Mouse (Mus musculus) left cerebral cortex, adult 2 months (tissue): ENCODE data around the gene Mettl16. TPM values are rescaled to one million over a fixed set of nuclear protein-coding genes. Genes with fewer than 3 reads are reported as not detected.

ENCODE experiments used
- DNase-seq, 2 experiments: peaks; one replicate each; pipeline ENCODE4 v3.0.0; 2021 to 2022; ENCODE audit warnings: low spot score in 2 of 2, mixed read lengths in 1 of 2; ENCODE audit errors: extremely low spot score in 1 of 2
- H3K27ac ChIP-seq: fragments of 200-600 bp; 2 replicates; pipeline ENCODE4 v1.8.1; 2022
- H3K4me3 ChIP-seq: fragments of 200-600 bp; 2 replicates; pipeline ENCODE4 v1.8.1; 2022
- CTCF ChIP-seq: fragments of 200-600 bp; IDR thresholded peaks from 2 replicates; pipeline ENCODE4 v1.8.1; 2022; ENCODE audit warnings: antibody characterized with exemption, mild to moderate bottlenecking, moderate library complexity
- intact Hi-C: fragments of 180-260 bp; cut with DNase I; formaldehyde crosslinking; loops from one replicate; pipeline ENCODE4 v1.15.1; 2025
- total RNA-seq, 2 experiments: library from RNA; stranded (reverse); gene quantifications; 2 replicates each; pipeline ENCODE4 v1.2.3; 2021

Mettl16 gene
- total RNA-seq, 2 experiments from 2014 or later, result 26.0 to 27.2 TPM

- no peak for TF ChIP-seq CTCF
- H3K4me3 ChIP-seq, result no peak overlapping the region
- DNase-seq, result no peak
- intact Hi-C loops, result no loop called here
- H3K27ac ChIP-seq, result no peak overlapping the region
These were observed 56.1 kb downstream of the Mettl16 start for GRCm38 (mm10) chr11:74826702-74827101.

GRCm38 (mm10) chr11:74827791-74828403 lies 57.3 kb downstream of the Mettl16 start:
- DNase-seq, result no peak
- Histone ChIP-seq H3K4me3 (no peak overlapping the region), H3K27ac (peak overlapping the region; percentile 29)
- intact Hi-C loops, result no loop called here
- no peak for TF ChIP-seq CTCF

- intact Hi-C loops, result no loop called here
- Histone ChIP-seq H3K4me3 (no peak overlapping the region), H3K27ac (peak overlapping the region; percentile 29)
- no peak; the same call in none of the 2 replicates for TF ChIP-seq CTCF
- DNase-seq, result no peak
These were observed 57.8 kb downstream of the Mettl16 start for GRCm38 (mm10) chr11:74828404-74828931.

- Histone ChIP-seq H3K27ac (peak overlapping the region; percentile 96; the same call in 1 of the 2 replicates), H3K4me3 (peak overlapping the region; percentile 76; the same call in 1 of the 2 replicates)
- DNase-seq, result no peak
- intact Hi-C loops, result no loop called here
- no peak for TF ChIP-seq CTCF
These were observed 58.4 kb downstream of the Mettl16 start for GRCm38 (mm10) chr11:74828965-74829550.

- TF ChIP-seq CTCF, result peak; percentile 24
- DNase-seq, result peak in 1 of 2 experiments; percentile 75
- intact Hi-C loops, result loop anchor here (5.0 kb wide), 3 partner anchors 108 to 342 kb away; partner anchors contain the start of gene Pafah1b1
- H3K27ac ChIP-seq, result peak overlapping the region; percentile 96
- peak overlapping the region; percentile 76 for H3K4me3 ChIP-seq
These were observed 59.2 kb downstream of the Mettl16 start for GRCm38 (mm10) chr11:74829812-74830211.

- peak; percentile 95 to 99 for DNase-seq
- TF ChIP-seq CTCF, result no peak; the same call in none of the 2 replicates
- intact Hi-C loops, result loop anchor here (5.0 kb wide), 3 partner anchors 108 to 342 kb away; partner anchors contain the start of gene Pafah1b1
These were observed 59.9 kb downstream of the Mettl16 start, which contains the start of gene Mnt for GRCm38 (mm10) chr11:74830256-74831161. Mnt (plus strand) TSS chr11:74830920.

GRCm38 (mm10) chr11:74831191-74831605 lies 60.6 kb downstream of the Mettl16 start:
- Histone ChIP-seq H3K27ac (peak overlapping the region; percentile 96), H3K4me3 (peak overlapping the region; percentile 76)
- DNase-seq, result peak in 1 of 2 experiments; percentile 59
- TF ChIP-seq CTCF, result no peak
- intact Hi-C loops, result loop anchor here (5.0 kb wide), 3 partner anchors 109 to 341 kb away; partner anchors contain the start of gene Pafah1b1

More at GRCm38 (mm10) chr11:74830256-74831161, 59.9 kb downstream of the Mettl16 start, which contains the start of gene Mnt:
- Histone ChIP-seq H3K27ac (peak within 1 kb of the TSS; percentile 96), H3K4me3 (peak within 1 kb of the TSS; percentile 76)

DNA sequence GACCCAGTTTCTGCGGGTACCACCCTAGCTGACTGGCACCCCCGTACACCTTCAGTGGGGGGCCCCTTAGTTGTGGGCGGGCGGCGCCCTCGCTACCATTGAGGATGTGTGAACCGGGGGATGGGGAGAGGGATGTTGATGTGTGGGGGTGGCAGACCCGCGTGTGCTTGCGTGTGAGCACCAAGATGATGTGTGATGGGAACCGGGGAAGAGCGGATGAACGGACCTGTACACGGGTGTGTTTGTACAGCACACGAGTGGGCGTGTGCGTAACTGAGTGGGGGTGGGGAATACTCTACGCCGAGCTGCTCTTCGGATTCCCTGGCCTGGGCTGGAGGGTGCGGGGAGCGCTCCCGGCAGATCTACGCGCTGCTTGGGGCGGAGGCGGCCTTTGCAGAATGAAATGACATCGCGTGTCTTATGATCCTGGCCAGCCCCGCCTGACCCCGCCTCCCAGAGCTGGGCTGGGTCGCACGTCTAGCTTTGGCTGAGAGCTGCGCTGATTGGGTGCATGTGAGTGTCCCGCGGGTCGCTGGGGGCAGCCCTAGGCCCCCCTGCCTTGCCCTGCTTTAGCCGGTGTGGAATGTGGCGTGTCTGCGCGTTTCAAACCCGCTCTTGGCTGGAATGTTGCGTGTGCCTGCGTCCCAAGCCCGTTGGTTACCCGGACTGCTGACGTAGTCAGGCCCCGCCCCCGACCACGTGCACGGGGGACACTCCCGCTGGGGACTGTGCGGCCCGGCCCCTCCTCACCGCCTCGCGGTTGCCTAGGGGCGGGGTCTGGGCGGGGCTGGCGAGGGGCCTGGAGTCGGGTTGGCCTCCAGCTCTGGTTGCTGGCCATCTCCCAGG lies 61.2 kb downstream of the Mettl16 start:
- intact Hi-C loops, result loop anchor here (5.0 kb wide), 3 partner anchors 110 to 340 kb away; partner anchors contain the start of gene Pafah1b1
- TF ChIP-seq CTCF, result no peak
- H3K27ac ChIP-seq, result peak overlapping the region; percentile 96
- H3K4me3 ChIP-seq, result peak overlapping the region; percentile 76
- DNase-seq, result peak; percentile 97 to 98

DNA sequence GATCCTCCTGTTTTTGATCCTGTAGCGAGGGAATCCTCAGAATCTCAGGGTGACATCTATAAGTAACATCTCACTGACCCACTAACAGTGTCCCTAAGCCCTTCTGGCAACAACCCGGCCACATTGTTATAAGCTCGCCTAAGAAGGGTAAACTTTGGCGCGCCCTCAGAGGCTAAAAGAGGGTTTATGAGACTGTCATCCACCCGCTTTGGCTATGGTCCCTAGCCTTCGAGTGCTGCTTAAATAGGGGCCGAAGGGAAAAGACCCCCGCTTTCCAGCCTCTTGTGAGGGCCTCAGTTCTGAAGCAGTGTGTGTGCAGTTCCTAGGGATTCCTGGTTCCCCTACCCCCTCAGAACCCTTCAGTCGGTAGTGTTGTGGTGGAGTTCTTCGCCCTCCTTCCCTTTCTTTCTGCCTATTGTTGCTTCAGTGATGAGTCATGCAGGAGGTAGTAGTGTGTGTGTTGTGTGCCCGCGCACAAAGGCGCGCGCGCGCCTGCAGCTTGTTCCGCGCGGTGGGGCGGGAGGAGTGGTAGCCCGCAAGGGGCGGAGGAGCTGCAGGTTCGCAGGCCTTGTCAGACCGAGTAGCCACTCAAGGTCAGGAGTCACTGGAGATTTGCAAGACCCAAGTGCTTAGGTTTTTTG lies 62.0 kb downstream of the Mettl16 start:
- TF ChIP-seq CTCF, result no peak
- Histone ChIP-seq H3K27ac (peak overlapping the region; percentile 96), H3K4me3 (peak overlapping the region; percentile 76)
- intact Hi-C loops, result loop anchor here (5.0 kb wide), 3 partner anchors 110 to 340 kb away; partner anchors contain the start of gene Pafah1b1
- DNase-seq, result peak; percentile 64 to 66
